Mouse (Mus musculus) embryo, embryonic 10 days (tissue): ENCODE measurements around the gene Sfxn5.

ENCODE experiments used
- DNase-seq: peaks from one replicate; pipeline ENCODE4 v3.0.0-alpha.2; 2015; ENCODE audit warnings: low spot score

Sfxn5 gene

DNA sequence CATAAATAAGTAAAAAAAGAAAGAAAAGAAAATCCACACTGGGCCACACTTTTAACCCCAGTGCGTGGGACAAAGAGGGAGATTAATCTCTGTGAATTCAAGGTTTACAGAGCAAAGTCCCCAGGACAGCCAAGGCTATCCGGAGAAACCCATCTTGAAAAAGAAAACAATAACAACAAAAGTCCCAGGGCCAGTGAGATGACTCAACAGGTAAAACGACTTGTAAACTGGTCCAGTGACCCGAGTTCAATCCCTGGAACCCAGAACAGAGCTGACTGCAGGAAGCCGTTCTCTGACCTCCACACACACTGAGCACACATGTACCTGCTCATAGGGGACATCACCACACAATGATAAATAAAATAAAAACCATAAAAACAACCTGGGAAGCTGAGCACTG lies 31.2 kb upstream of the Sfxn5 start:
- no peak for DNase-seq

DNA sequence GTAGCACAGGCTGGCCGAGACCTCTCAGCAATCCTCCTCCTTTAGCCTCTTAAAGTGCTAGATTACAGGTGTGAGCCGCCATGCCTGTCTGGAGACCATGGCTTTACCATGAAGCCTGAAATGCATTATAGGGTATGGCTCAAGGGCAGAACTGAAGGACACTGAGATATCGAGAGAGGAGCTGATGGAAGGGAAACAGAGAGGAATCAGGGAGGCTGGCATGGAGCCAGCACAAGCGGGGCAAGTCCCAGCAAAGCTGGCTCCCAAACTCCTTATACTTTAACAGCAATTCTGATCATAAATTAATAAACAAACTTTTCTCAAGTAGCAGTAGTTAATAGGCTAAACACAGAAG lies 30.7 kb upstream of the Sfxn5 start:
- DNase-seq: no peak

DNA sequence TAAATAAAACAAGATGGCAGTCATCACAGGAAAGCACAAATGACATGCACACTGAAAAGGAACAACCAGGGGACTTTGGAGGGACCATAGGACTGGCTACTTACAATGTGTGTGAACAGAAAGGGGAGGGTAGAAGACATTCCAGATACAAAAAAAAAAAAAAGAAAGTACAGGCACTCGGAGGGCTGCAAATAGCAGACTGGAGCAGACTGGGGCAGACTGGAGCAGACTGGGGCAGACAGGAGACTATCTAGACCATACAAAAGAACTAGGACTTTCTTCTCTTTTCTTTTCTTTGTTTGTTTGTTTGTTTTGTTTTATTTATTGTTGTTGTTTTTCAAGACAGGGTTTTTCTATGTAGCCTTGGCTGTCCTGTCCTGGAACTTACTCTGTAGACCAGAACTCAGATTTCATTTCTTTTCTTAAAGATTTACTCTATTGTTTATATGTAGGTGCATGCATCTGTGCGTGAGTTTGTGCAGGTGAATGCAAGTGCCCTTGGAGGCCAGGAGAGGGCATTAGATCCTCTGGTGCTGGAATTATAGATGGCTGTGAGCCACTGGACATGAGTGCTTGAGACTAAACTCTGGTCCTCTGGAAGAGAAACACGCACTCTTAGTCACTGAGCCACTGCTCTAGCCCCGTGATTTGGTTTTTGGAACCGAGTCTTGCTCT lies 30.1 kb upstream of the Sfxn5 start:
- no peak for DNase-seq

DNA sequence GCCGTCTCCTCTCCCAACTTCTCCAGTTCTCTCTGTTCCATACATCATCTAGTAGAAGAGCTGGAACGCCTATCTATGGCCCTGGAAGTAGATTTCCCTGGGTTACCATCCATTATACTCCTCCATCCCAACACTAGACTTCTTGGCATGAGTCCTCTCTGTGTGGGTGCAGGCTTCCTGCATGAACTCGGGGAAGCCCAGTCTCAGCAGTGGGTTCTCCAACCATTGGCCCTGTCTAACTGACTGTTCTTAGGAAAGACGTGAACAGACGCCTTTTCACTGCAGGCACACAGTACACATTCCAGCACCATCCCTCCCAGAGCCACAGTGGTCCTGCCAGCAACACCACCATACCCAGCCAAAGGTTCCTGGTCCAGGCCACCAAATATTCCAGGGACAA lies 29.4 kb upstream of the Sfxn5 start:
- DNase-seq: no peak

DNA sequence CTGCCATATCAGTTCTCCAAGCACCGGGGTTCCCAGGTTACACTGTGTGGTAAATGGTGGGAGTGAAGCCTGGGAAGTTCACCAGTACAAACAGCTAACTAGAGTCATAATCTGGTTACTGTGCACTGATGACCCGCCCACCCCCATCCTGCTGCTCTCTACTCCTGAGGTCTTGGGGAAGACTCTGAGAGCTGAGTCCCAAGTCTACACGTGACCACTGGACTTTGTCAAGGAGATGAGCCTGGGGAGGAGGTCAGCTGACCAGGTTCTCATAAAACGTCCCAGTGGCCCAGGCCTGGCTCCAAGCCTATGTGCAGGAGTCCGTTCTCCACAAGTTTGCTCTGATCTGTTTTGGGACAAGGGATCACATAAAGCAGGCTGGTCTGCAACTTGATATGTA lies 27.1 kb upstream of the Sfxn5 start:
- no peak for DNase-seq

DNA sequence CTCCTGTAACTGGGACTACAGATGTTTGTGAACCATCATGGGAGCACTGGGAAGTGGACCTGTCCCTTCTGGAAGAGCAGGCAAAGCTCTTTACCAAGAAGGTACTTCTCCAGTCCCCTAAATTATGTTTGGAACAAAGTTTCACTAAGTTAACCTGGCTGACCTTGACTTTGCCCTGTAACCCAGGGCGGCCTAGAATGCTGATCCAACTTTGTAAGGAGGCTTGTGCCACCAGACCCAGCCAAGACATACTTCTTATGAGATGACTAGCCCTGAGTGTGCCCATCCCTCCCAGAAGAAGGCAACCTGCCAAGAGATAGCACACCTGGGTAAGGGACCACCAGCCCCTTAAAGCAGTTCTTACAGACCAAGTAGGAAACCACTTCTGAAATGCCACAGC lies 25.7 kb upstream of the Sfxn5 start:
- DNase-seq: no peak

DNA sequence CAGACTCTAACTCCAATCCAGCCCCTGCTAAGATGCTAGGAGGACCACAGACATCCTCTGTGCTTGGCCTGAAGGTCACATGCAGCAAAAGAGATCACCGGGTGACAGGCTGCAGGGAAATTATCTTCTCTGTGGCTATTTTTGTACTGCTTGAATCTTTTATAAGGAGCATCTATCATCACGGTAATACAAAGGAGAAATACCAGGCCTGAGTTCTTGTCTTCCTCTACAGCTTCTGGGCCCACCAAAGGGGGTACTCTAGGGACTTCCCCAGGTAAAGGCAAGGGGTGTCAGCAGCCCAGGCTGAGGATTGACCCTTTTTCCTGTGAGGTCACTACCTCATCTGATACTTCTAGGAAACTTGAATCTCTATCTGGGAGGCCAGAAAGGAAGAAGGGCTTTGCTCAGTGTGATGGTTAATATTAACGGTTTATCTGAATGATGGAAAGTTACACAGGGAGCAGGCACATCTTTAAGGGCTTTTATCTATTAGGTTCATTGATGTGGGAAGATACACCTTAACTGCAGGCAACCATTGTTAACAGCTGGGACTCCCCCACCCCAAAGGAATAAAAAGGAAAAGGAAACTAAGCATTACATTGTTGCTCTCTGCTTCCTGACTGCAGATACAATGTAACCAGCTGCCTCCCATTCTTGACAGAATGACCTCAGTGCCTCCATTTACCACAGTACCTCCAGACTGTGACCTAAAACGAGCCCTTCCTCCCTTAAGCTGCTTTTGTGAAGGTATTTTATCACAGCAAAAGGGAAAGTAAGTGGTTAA lies 23.7 kb upstream of the Sfxn5 start:
- DNase-seq: no peak

DNA sequence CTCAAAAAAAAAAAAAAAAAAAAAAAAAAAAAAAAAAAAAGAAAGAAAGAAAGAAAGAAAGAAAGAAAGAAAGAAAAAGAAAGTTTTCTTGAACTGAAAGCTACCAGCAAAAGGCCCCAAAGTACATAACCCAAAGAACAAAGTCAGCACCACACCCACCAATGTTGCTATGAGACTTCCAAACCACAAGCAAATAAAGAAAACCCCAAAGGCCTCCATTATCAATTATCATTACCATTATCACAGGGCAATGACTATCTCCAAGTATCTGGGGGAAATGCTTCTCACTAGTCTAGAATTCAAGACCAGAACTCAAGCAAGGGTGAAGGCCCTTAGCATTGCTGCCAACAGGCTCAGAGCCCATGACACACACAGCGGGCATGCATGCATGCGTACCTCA lies 22.5 kb upstream of the Sfxn5 start:
- DNase-seq: no peak

DNA sequence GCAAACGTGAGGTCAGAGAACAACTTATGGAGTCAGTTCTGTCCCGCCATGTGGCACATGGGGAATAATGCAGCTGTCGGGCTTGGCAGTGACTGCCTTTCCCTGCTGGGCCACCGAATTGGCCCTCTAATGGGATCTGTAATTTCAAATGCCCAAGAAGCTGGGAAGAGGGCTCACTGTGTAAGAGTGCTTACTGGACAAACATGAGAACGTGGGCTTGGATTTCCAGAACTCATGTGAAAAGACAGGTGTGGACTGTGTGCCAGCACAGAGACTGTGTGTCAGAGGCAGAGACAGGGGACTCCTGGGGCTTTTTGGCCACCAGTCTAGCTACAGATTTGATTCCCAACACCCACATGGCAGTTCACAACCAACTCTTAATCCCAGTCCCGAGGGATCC lies 21.5 kb upstream of the Sfxn5 start:
- no peak for DNase-seq

DNA sequence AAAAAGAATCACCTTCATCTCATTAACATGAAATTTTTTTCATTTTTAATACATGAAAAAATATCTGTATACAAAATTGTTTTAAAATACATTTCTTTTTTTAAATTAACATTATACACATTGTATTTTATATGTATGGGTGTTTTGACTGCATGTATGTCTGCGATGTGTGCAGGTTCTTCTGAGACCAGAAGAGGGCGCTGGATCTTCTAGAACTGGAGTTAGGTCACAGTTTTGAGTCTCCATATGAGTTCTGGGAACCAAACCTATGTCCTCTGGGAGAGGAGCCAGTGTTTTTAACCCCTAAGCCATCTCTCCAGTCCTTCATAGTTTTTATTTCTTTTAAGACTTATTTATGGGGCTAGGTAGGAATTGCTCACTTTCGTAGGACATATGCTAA lies 20.5 kb upstream of the Sfxn5 start:
- no peak for DNase-seq

DNA sequence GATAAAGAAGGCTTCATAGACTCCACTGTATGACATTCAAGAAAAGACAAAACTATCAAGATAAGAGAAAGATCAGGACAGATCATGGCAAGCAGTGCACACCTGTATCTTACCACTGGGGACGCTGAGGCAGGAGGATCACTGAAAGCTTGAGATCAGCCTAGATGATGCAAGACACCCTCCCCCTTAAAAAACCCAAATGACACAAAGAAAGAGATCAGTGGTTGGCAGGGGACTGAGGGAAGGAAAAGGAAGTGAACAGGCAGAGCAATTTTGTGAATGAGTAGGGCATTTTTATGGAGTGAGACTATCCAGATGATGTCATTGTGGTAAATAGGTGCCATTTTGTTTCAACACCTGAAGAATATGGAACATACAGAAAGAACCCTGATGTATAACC lies 16.9 kb upstream of the Sfxn5 start:
- DNase-seq: no peak

DNA sequence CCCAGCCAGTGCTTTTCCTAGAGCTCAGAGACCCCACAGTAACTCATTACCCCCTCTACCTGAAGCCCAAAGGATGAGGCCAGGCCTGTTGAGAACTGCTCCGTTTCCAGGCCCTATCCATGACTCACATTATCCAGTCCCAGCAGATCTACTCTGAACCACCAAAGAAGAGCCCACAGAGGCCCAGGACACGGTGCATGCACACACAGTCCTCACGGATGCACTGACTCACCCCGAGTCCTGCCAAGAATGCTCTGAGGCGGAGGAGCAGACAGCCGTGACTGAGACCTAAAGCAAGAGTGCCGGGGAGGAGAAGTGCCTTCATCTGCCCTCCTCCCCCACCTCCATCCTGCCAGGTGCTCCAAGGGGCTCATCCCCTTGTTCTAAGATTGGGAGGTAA lies 16.0 kb upstream of the Sfxn5 start:
- DNase-seq: no peak

DNA sequence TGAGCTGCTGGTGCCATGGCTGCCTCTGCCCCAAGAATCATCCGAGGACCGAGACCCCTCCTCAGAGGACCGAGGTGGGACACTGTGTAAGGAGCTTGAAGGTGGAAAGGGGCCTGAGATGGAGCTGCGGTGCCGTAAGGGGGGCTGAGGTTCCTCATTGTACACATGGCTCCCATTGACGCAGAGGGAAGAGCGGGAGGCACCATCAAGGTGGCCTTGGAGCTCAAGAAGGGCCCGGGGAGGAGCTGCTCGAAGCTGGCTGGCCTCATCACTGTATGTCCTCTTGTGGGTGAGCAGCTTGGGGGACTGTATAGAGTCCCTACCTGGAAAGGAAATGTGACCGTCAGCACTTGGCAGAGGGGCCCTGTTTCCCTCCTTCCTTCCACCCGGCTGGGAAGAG lies 14.9 kb upstream of the Sfxn5 start:
- no peak for DNase-seq

DNA sequence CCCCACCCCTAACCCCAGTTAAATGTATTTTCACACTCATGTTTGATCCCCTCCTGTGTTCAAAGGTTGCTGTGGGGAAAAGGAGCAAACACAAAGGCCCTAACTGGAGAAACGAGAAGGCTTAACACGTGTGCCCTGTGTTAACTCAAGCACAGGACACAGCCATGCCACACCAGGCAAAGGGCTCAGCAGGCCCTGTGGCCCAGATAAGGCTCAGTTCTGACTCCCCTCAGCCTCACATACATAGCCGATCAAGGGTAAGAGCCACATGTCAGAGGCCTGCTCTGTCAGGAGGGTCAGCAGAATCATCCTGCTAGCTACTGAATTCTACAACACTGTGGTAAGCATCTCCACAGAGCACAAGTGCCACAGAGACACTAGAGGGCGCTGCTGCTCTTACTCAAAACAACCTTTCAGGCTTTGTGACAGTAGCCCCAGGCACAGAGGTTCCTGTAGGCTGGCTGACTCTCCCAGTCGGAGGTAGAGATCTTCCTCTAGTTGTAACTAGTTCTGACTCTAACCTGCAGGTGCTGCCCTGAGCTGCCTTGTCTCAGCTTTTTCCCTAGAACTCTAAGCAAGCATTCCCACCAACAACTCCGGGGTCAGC lies 12.9 kb upstream of the Sfxn5 start:
- peak; percentile 96 for DNase-seq

DNA sequence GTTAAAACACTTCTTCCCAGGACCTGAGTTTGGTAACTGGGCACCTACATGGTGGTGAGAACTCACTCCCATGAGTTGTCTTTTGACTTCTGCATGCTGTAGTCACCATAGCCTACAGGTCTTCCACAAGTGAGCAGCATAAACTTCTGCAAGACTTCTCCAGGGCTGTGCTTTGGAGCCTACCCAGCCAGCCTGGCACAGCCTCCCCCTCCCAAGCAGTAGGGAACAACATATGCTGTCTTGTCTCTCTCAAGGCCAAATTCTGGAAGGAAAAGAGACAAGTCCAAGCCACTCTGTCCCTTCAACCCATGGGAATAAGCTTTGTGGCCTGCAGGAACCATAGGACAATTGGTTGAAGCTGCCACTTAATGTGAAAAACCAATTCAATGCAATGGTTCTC lies 11.7 kb upstream of the Sfxn5 start:
- DNase-seq: no peak

DNA sequence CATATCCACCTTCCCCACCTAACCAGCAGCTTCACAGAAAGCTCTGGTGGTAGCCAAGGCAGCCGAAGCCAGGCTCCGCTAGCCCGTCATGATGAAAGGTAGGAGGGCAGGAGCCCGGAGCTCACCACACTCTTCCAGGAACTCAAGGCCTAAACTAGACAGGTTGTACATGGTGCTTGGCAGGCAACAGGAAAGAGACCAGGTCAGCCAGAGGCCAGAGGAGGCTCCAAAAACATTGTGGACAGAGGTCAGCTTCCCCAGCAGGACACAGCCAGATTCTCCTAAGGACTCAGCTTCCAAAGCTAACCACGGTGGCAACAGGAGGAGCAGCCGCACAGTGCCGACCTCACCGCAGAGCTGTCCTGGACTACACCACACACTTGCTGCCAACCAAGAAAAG lies 9.8 kb upstream of the Sfxn5 start:
- no peak for DNase-seq

DNA sequence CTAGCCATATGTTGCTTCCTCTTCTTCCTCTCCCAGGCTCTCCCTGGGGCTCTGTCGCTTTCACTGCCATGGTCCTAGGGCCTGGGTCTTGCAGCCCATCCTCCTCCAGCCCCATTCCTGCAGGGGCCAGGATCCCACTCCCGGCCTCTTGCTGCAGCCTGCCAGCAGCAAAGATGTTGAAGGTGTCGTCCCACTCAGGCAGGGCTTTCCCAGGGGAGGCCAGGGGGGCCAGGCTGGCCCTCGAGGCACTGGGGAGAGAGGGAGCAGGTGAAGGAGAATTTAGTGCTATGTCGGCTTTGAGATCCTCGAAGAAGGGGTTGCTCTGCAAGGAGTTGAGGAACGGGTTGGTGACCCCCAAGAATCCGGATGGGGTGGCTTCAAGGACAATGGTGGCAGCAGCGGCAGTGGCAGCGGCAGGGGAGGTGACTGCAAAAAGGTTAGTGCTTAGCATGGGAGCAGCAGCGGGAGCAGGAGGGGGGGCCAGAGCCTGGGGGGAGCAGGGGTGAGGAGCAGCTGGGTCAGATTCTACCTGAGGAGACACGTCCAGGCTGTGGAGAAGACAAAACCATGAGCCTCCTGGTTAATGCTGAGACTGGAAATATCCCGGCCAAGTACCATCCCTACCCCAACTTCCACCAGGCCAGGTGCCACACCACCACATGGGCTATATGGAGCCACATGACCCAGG lies 8.7 kb upstream of the Sfxn5 start:
- no peak for DNase-seq

DNA sequence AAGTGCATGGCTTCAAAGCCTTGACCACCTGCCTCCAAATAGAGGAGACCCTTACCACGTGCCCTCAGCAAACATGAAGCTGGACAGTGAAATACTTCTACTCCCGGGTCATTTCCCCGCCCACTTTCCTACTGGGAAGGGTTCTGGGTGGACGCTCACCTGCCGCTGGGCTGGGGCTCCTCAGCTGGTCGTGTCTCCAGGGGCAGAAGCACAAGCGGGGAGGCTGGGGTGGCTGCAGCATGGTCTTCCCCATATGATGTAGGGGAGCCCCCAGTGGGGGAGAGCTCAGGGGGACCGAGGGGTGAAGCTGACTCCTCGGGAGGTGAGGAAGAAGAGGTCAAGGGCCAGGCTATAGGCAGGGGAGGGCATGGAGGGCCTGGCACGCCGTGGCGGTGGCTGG lies 7.0 kb upstream of the Sfxn5 start:
- no peak for DNase-seq

DNA sequence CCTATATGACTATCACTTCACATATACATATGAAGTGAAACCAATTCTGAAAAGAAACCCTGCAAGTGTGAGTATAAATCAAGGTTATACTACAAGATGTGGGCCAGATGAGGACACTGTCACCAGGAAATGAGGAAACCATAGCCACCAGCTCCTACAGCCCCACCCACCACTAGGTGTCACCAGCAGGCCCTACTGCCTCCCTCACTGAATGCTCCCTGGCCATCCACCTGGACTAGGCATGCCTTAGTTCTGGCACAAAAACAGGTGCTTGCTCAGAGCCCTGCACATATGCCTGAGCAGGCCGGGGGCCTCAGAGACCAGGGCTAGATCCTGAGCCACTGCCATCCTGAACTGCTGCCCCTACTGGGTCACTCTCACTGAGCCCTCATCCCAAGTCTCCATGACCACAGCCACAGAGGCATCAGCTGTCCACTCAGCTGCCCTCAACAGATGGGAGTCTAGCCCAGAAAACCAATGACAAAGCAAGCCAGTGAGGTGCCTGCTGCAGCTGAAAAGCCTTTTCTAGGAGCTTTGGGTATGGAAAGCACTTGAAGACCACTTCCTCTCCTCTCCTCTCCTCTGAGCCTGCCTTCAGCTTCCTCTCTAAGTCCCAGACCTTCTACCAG lies 6.2 kb upstream of the Sfxn5 start:
- peak; percentile 44 for DNase-seq

DNA sequence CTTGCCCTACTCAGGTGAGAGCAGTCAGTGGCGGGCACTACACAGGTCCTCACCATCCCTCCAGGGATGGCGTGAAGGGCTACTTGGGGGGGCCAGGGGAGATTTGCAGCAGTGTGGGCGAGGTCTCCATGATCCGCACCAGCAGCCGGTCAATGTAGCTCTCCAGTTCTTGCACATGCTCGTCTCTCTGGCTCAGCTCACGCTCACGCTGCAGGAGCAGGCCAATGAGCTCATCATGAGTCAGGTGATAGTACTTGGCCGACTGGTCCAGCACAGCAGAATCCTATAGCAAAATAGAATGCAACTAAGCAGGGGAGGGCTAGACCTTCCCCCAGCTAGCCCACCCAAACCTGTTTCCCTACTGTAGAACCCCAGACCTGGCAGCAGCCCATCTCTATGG lies 3.7 kb upstream of the Sfxn5 start:
- no peak for DNase-seq

DNA sequence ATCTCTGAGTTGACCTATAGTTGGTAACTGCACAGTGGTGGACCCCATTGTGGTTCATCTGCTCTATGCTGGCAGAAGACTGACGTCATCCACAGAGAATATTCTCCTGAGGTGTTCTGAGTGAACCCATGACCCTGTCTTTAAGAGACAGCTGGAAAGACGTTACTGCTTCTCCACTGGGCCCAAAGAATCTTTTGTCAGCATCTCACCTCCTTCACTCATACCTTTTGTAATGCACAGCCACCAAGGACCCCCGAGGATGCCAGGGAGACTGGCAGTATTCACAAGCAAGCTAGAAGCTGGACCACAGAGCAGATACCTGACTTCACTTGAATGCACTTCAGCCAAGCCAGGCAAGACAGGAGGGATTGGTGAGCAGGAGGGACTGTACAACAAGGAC lies 2.1 kb upstream of the Sfxn5 start:
- no peak for DNase-seq

DNA sequence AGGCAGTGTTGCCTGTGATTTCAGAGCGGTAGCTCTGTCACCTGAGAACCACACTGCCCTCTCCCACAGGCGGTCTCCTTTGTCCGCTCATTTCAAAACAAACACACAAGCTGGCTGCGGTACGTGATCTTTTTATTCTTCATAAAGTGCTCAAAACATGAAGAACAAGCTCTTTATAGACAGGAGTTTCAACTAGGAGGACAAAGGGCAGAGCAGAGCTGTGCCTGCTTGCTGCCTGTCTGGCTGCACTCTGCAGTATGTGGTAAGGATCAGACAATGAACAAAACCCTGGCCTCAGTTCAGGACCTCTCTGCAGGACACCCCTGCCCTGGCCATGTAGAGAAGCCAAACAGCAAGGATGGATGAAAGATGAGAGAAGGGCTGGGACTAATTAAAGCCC lies 1.6 kb upstream of the Sfxn5 start:
- DNase-seq: peak; percentile 24

DNA sequence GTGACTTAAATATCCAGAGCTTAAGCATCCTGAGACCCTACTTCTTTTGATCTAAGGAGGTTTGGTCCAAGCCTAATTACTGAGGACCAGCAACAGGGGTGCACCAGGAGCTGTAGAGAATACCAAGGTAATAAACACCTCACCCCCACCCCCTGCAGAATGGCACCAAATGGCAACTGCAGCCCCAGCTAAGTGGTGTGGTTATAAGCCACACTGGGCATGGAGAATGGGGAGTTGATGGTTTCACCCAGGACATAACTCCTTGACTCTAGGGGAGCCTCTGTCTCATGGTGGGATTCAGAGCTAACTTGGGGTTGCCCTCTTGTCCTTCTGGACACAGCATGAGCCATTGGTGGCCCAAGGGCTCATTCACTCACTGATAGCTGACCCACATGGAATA lies 1.0 kb upstream of the Sfxn5 start:
- no peak for DNase-seq
